ENCODE assay signal across 24 mouse cellular contexts in the genomic region with DNA sequence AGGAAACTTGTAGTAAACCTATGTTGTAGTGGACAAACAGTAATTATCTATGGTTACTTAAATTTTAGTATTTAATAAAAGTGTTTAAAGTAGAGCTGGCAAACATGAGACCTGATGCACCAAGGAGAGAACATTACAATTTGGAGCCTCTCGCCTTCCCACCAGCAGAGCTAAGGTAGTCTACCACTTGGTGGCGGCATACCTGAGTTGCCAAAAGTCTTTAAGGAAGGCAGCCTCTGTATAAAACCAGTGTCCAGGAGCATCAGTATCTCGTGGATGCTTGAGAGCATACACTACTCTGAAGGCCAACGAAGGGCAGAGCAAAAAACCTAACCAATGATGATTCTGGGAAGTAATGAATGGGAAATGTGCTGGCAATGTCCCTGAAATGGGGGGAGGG.
A peak's percentile ranks its signal among the peaks of the same experiment; 100 is the strongest.
DNase-seq lines count a peak whose midpoint lies in the region; ATAC-seq and TF ChIP-seq lines count a peak whose summit lies in the region.
"Had no signal": no experiment of that assay in that cellular context is flagged by ENCODE, and none has a peak within 500 bp of the region (broad histone marks: within the 10 kb centered on the region; RNA-seq: fewer than 3 reads in every experiment).

No protein-coding gene starts in this region.

- WGBS in forebrain, postnatal 0 days, result 63% methylated on average over 4 of the region's 4 CpGs
- 64% methylated on average over 4 of the region's 4 CpGs for WGBS in forebrain, embryonic 12.5 days

- no peaks in the 10 kb centered on the region for H3K27me3 ChIP-seq in forebrain, postnatal 0 days (ENCODE audit: insufficient read depth, low read length)
- H3K27me3 ChIP-seq in forebrain, embryonic 12.5 days, result no peaks in the 10 kb centered on the region
- H3K27me3 ChIP-seq: heart, embryonic 13.5 days; hindbrain, embryonic 15.5 days; midbrain, embryonic 12.5 days; neural tube, embryonic 15.5 days had no signal

- no peak overlapping the region for H3K9ac ChIP-seq in forebrain, postnatal 0 days
- no peak overlapping the region for H3K9ac ChIP-seq in forebrain, embryonic 12.5 days
- H3K9ac ChIP-seq: heart, embryonic 13.5 days; hindbrain, embryonic 15.5 days; midbrain, embryonic 12.5 days; neural tube, embryonic 15.5 days had no signal

- no peaks in the 10 kb centered on the region for H3K36me3 ChIP-seq in forebrain, postnatal 0 days (ENCODE audit: insufficient read depth)
- no peaks in the 10 kb centered on the region for H3K36me3 ChIP-seq in forebrain, embryonic 12.5 days (replicated peaks)
- H3K36me3 ChIP-seq: heart, embryonic 13.5 days; hindbrain, embryonic 15.5 days; limb, embryonic 10.5 days; midbrain, embryonic 12.5 days; neural tube, embryonic 15.5 days had no signal

- no peak overlapping the region for H3K27ac ChIP-seq in forebrain, postnatal 0 days (ENCODE audit: low read depth, low read length)
- H3K27ac ChIP-seq in forebrain, embryonic 12.5 days, result no peak overlapping the region
- H3K27ac ChIP-seq in layer of hippocampus, adult 2 months, result no peak overlapping the region
- H3K27ac ChIP-seq: heart, embryonic 13.5 days; hindbrain, embryonic 15.5 days; limb, embryonic 10.5 days; midbrain, embryonic 12.5 days; neural tube, embryonic 15.5 days had no signal

- 0 out of 2 replicates have a peak, but pooled peaks have one; percentile 9 for TF ChIP-seq CTCF in forebrain, postnatal 0 days (IDR thresholded peaks at IDR 0.05; ENCODE audit: low read depth)
- peak; percentile 60 for TF ChIP-seq CTCF in layer of hippocampus, adult 2 months (conservative IDR thresholded peaks at IDR 0.05)

- H3K9me3 ChIP-seq in forebrain, postnatal 0 days (ENCODE audit: low read length), result no peaks in the 10 kb centered on the region
- no peaks in the 10 kb centered on the region for H3K9me3 ChIP-seq in forebrain, embryonic 12.5 days
- H3K9me3 ChIP-seq: heart, embryonic 13.5 days; hindbrain, embryonic 15.5 days; limb, embryonic 10.5 days; midbrain, embryonic 12.5 days; neural tube, embryonic 15.5 days had no signal

- H3K4me3 ChIP-seq in forebrain, postnatal 0 days (ENCODE audit: low read depth, low read length), result no peak overlapping the region
- no peak overlapping the region for H3K4me3 ChIP-seq in forebrain, embryonic 12.5 days (replicated peaks)
- no peak overlapping the region for H3K4me3 ChIP-seq in layer of hippocampus, adult 2 months
- H3K4me3 ChIP-seq: heart, embryonic 13.5 days; hindbrain, embryonic 15.5 days; limb, embryonic 10.5 days; midbrain, embryonic 12.5 days; myocyte; neural tube, embryonic 15.5 days had no signal

- H3K4me2 ChIP-seq in forebrain, postnatal 0 days (ENCODE audit: low read depth), result no peak overlapping the region
- no peak overlapping the region for H3K4me2 ChIP-seq in forebrain, embryonic 12.5 days
- H3K4me2 ChIP-seq: heart, embryonic 13.5 days; hindbrain, embryonic 15.5 days; midbrain, embryonic 12.5 days; neural tube, embryonic 15.5 days had no signal

- ATAC-seq in forebrain, postnatal 0 days, result no peak
- ATAC-seq in forebrain, embryonic 12.5 days (ENCODE audit: low FRiP score), result no peak
- no peak for ATAC-seq in cerebellum, adult (ENCODE audit: insufficient number of reproducible peaks, low FRiP score, low TSS enrichment)
- ATAC-seq: forebrain, embryonic 16.5 days had no signal

- H3K4me1 ChIP-seq in forebrain, postnatal 0 days (ENCODE audit: insufficient read depth), result no peaks in the 10 kb centered on the region
- 0 out of 2 replicates have a peak, but pooled peaks cover 7% of the 10 kb centered on the region for H3K4me1 ChIP-seq in forebrain, embryonic 12.5 days

- no peak for DNase-seq in forebrain, postnatal 0 days
- DNase-seq in layer of hippocampus, adult 2 months (ENCODE audit: low spot score in 2 of 2), result no peak
- no peak for DNase-seq in layer of hippocampus, adult 9-11 months
- DNase-seq in A20 (ENCODE audit: low read depth, low spot score) (peak; percentile 10), R1 (ENCODE audit: low read depth, low spot score) (peak; percentile 5)
- DNase-seq: adrenal gland, postnatal 10 days; B cell, adult 2 months; cerebellum, adult 18-20 months; cerebellum, postnatal 25 days; heart, postnatal 36 days; kidney, adult 11 months; lung, adult 2 months; right cerebral cortex, postnatal 14 days; spleen, adult 18-20 months; thymus, adult 18-20 months had no signal

Comparison
In these comparisons a context has a peak if more than half of its experiments do, and no peak if none do; other contexts are left out.
1. DNase-seq: peak in A20 (single experiment) and R1 (single experiment); none in forebrain, postnatal 0 days (single experiment), layer of hippocampus, adult 2 months (0 of 2) and layer of hippocampus, adult 9-11 months (single experiment).